Mouse (Mus musculus): ENCODE data around the gene Retreg2. TPM values are rescaled to one million over a fixed set of nuclear protein-coding genes. Genes with fewer than 3 reads are reported as not detected.

Gene Retreg2
- 100 to 1,000 TPM; 151 to 153 TPM for total RNA-seq (2021)

DNA sequence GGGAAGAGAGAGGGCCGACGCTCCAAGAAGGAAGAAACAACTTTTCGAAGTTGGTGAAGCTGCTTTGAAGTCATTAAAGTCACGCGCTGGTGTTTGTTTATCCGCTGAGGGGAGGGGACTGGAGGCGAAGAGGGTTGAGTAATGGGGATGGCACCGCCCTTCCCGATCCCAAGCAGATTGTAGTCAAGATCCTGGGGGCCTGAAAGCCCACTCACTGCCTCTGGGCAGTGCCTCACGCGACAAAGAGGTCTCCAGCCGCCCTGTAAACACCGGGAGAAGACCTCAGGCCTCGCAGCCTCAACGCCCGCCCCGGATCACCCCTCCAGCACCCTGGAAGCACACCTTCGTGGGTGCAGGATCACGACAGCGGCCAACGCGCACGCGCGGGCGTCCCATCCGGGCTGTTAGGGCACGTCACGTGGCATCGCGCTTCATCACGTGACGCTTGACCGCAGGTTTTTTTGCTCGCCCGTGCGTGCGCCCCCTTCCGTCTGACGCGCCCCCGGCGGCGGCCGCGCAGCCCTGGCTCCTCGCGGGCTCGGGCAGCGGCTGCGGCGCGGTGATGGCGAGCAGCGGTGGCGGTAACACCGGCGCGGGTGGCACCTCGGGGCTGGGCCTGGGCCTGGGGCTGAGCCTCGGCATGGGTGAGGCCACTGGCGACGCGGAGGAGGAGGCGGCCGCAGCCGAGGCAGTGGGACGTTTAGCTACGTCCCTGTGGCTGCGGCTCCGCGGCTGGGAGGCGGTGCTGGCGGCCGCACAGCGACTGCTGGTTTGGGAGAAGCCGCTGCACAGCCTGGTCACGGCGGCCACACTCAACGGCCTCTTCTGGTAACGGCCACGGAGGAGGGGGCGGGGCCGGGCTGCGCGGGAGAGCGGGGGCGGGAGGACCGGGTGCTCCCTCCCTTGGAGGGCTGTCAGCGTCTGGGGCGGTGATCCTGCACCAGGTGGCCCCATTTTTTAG, at the start of gene Retreg2, which contains the start of gene Cnppd1:
Gene Retreg2 (plus strand): TSS at position 478 of the 961 bp plus-strand sequence.
Gene Cnppd1 (minus strand): TSS at position 411 of the 961 bp plus-strand sequence.
- intact Hi-C loops (cut with DNase I) = no loop called here
- peak; percentile 93 to 98 for DNase-seq (ENCODE audit: extremely low spot score in 1 of 2, low spot score in 2 of 2)

DNA sequence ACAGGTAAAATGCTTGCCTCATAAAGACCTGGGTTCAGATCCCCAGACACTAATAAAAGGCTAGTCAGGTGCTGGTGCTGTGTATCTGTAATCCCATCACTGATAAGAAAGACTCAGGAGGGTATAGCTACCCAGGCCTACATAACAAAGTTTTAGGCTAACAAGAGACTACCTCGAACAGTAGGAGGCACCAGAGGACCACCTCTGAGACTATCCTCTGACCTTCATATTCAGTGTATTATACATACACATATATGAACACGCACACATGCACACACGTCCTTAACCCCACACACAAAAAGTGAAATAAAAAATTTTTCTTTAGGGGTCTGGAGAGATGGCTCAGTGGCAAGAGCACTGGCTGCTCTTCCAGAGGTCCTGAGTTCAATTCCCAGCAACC, 20.4 kb upstream of the Retreg2 start:
- DNase-seq (ENCODE audit: extremely low spot score in 1 of 2, low spot score in 2 of 2) = no peak
- intact Hi-C loops (cut with DNase I) = no loop called here

DNA sequence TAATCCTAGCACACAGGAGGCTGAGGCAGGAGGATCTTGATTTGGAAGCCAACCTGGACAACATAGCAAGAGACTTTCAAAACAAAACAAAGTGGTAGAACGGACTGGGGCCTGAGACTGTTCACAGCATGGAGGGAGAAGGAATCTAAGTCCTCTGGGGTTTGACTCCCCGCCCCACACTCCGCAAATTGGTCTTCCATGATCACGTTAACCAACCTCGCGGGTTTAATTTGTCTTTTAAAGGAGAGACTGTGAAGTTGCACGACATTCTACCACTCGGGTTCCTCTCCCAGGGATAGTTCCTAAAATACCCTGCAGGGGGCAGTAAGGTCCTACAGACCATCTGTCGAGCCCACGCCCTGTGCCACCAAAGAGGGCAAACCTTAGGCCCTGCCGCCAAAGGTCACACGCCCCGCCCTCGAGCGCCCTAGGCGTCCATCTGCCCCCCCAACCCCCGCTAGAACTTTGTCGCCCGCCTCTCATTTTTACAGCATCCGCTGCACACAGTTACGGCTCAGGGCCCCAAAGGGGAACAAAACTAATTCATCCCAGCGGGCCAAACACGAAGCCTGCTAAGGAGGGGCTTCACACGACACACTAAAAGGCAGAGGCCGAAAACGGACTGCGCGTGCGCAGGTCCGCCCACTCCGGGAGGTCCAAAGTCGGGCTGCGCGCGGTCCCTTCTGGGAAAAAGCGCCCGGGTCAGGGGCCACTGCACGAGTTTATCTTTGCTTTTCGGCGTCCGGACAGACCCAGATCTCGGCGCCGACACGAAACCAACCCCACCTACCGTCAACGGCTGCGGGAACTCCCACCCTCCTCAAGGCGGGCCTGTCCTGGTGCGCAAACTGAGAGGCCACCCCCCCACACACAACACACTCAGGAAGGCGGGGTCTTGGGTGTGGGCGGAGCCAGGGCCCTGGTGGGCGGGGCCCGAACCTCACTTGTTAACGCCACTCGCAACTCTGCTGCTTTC, 17.9 kb upstream of the Retreg2 start, which contains the start of gene Nhej1:
Gene Nhej1 (minus strand): TSS at position 855 of the 976 bp plus-strand sequence.
- intact Hi-C loops (cut with DNase I) = no loop called here
- peak; percentile 83 to 95 for DNase-seq (ENCODE audit: extremely low spot score in 1 of 2, low spot score in 2 of 2)

GRCm38 (mm10) chr1:75125418-75125817, 17.2 kb upstream of the Retreg2 start:
- intact Hi-C loops (cut with DNase I) = no loop called here
- no peak for DNase-seq (ENCODE audit: extremely low spot score in 1 of 2, low spot score in 2 of 2)

DNA sequence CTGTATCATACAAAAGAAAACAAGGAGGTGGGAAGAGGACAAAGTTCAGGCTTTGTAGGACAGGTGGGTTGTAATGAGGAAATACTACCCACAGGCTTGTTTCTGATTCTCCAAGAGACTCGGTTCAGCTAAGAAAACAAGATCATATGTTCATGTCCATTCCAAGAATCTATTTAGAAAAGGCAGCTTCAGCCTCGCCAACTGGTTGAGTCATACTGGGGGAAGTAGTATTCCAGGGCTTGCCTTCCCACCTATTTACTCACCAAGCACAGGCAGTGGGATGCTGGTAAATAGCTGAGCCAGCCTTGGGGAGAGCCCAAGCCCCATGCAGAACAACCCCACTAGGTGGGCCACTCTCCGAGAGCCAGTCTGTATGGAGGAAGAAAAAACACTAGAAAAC, 13.9 kb upstream of the Retreg2 start:
- DNase-seq (ENCODE audit: extremely low spot score in 1 of 2, low spot score in 2 of 2) = no peak
- intact Hi-C loops (cut with DNase I) = no loop called here

DNA sequence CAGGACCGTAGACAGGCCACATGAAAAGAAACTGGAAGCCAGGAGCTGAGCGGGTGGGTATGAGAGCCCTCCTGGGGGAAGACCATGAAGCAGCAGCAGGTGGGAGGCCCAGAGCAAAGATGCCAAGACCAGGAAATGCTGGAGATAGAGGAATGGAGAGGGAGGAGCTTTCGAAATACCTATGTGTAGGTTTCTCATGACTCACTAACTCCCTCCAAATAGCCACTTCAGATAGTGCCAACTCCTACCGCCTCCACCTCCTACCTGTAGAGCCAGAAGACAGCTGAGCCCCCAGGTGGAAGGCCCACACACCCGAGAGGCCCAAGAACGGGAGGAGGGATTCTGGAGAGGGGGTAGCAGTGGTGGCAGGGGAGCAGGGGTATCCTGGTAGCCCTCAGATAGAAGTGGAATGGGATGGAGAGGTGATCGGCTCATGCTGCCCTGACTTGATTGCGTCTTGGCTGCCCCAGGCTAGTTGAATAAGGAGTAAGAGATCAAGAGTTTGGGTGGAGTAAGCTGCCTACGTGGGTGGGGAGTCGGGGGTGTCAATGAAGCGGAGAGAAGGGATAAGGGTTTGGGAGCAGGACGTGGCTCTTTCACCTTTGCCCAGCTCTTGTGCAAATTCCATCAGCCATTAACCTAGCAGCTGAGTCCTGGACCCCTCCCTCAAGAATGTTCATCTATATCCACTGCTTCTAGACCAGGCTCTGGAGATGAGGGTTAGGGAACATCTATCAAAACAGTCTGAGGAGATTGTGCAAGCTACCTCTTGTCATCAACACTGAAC, 9.0 kb upstream of the Retreg2 start, which contains the start of gene Slc23a3:
Gene Slc23a3 (minus strand): TSS at position 470 of the 787 bp plus-strand sequence.
- DNase-seq (ENCODE audit: extremely low spot score in 1 of 2, low spot score in 2 of 2) = no peak
- intact Hi-C loops (cut with DNase I) = no loop called here

DNA sequence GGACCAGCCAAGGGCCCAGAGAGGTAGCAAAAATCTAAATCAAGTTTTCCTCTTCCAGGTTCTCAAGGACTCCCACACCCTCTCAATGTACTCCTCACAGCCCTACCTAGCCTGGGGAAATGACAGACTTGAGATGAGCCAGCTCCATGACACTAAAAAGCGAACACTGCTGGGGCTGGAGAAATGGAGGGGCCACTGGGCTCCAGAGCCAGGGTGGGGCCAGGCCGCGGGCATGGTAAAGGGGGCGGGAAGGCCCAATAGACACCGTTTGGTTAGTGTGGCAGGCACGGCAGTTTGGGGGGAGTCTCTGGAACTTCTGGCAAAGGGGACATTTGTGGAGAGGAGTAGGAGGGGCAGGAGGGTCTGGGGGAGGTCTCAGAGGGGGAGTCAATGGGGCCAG, 6.3 kb upstream of the Retreg2 start:
- no peak for DNase-seq (ENCODE audit: extremely low spot score in 1 of 2, low spot score in 2 of 2)
- intact Hi-C loops (cut with DNase I) = no loop called here

DNA sequence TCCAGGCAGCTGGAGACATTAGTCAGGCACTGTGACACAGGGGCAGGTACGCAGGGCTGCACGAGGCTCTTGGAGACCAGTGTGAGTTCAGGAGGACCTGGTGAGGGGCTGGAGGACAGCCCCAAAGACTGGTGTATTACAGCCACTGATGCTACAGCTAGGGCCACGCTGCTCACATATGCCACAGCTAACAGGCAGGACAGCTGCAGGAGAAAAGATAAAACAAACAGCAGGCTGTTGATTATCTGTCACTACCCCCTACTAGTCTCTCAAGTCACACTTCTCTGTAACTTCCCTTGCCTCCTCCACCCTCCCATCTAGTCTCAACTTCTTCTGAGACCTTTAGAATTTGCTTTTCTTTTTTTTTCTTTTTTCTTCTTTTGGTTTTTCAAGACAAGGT, 5.8 kb upstream of the Retreg2 start:
- intact Hi-C loops (cut with DNase I) = no loop called here
- DNase-seq (ENCODE audit: extremely low spot score in 1 of 2, low spot score in 2 of 2) = no peak

DNA sequence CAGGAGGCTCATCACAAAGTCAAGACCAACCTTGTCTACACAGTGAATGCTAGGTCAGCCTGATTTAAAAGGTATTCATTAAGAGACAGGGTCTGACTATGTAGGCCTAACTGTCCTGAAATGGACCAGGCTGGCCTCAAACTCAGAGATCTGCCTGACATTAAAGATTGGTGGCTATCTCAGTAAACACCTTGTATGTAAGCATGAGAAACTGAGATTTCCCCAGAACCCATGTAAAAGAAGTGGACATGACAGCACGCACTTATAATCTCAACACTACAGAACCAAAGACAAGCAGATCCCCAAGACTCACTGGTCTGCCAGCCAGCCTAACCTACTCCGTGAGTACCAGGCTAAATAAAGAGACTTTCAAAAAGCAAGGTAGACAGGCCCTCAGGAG, 4.1 kb upstream of the Retreg2 start:
- DNase-seq (ENCODE audit: extremely low spot score in 1 of 2, low spot score in 2 of 2) = no peak
- intact Hi-C loops (cut with DNase I) = no loop called here

GRCm38 (mm10) chr1:75140601-75141190, 1.9 kb upstream of the Retreg2 start:
- intact Hi-C loops (cut with DNase I) = no loop called here

GRCm38 (mm10) chr1:75141486-75142190, 940 bp upstream of the Retreg2 start:
- intact Hi-C loops (cut with DNase I) = no loop called here
- peak in 1 of 2 experiments; percentile 83 for DNase-seq (ENCODE audit: extremely low spot score in 1 of 2, low spot score in 2 of 2)

More at GRCm38 (mm10) chr1:75140601-75141190, 1.9 kb upstream of the Retreg2 start:
- no peak for DNase-seq (ENCODE audit: extremely low spot score in 1 of 2, low spot score in 2 of 2)

GRCm38 (mm10) chr1:75145589-75145988, 3.0 kb downstream of the Retreg2 start:
- intact Hi-C loops (cut with DNase I) = no loop called here
- no peak for DNase-seq (ENCODE audit: extremely low spot score in 1 of 2, low spot score in 2 of 2)

DNA sequence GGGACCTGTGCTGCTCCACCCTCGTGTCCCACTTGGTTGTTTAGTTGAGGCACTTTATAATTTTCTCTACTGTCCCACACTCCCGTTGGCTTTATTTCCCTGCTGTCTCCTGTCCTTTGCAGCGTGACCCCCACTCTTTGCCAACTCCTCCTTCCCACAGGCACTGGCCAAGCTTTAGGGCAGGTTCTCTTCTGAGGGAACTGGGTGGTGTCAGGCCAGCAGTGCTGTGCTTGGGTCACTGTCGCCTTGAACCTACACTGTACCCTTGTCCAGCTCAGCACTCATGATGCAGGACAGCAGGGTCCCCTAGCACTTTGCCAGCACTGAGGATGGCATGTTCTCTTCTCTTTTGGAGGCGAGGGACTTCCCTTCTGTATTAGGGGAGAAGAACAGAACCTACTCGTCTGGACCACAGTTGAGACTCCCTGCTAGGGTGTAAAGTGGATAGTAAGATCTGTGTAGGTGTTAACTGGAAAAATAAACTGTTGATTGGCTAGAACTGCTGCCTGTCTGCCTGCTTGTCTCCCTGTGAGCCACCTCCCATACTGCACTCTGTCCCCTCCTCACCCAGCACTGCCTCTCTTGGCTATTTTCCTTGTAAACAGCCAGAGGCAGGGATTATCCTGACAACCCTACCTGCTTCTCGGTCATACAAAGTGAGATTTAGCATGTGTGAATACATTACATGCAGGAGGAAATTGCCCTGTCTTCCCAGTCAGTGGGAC, 5.0 kb downstream of the Retreg2 start:
- intact Hi-C loops (cut with DNase I) = no loop called here
- DNase-seq (ENCODE audit: extremely low spot score in 1 of 2, low spot score in 2 of 2) = no peak

- intact Hi-C loops (cut with DNase I) = no loop called here
These were observed 6.1 kb downstream of the Retreg2 start for GRCm38 (mm10) chr1:75148727-75149126.

GRCm38 (mm10) chr1:75155837-75156236, 13.3 kb downstream of the Retreg2 start:
- DNase-seq (ENCODE audit: extremely low spot score in 1 of 2, low spot score in 2 of 2) = no peak
- intact Hi-C loops (cut with DNase I) = no loop called here

More at GRCm38 (mm10) chr1:75148727-75149126, 6.1 kb downstream of the Retreg2 start:
- DNase-seq (ENCODE audit: extremely low spot score in 1 of 2, low spot score in 2 of 2) = no peak

- intact Hi-C loops (cut with DNase I) = no loop called here
- no peak for DNase-seq (ENCODE audit: extremely low spot score in 1 of 2, low spot score in 2 of 2)
These were observed 16.4 kb downstream of the Retreg2 start for GRCm38 (mm10) chr1:75158990-75159389.

Measured in left cerebral cortex, postnatal 10 days (tissue).